In the genomic region with DNA sequence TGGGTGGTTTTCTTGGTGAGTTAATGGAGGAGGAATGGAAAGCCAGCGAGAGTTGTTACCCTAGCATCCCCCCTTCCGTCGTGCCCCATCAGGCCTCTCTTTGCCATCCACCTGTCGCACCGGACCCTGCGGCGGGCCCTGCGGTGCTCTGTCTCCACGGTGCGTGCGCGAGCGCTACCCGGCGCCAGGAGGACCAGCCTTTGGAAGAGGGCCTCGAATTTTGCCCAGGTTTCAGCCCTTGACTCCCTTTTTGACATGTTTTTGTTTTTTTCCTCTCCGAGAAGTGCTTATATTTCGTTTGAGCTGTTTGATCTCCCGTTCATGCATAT, we compare ENCODE assay signal across 8 mouse cellular contexts. TPM values are rescaled to one million over a fixed set of nuclear protein-coding genes. Genes with fewer than 3 reads are reported as not detected.
A peak's percentile ranks its signal among the peaks of the same experiment; 100 is the strongest.
DNase-seq lines count a peak whose midpoint lies in the region; ATAC-seq and TF ChIP-seq lines count a peak whose summit lies in the region.

No protein-coding gene starts in this region.

- peak overlapping the region; percentile 95 for H3K27ac ChIP-seq in testis, adult 2 months (ENCODE audit: control insufficient read depth, insufficient read depth, low read depth, low read length)
- peak overlapping the region; percentile 84 for H3K27ac ChIP-seq in forebrain, embryonic 12.5 days
- H3K27ac ChIP-seq in liver, embryonic 13.5 days: peak overlapping the region; percentile 53
- H3K27ac ChIP-seq in stomach, embryonic 16.5 days (ENCODE audit: low read length): no peak overlapping the region

- DNase-seq in testis, postnatal 10 days (ENCODE audit: low spot score): no peak
- DNase-seq in liver, embryonic 13.5 days: no peak
- no peak for DNase-seq in cerebellum, adult 8-10 months
- no peak for DNase-seq in cerebellum, postnatal 14 days
- no peak for DNase-seq in right cerebral cortex, postnatal 25 days

- peak overlapping the region; percentile 77 for H3K9ac ChIP-seq in forebrain, embryonic 12.5 days
- H3K9ac ChIP-seq in liver, embryonic 13.5 days: peak overlapping the region; percentile 75
- H3K9ac ChIP-seq in stomach, embryonic 16.5 days (ENCODE audit: low read length): peak overlapping the region; percentile 71

- peak overlapping the region; percentile 100 for H3K4me3 ChIP-seq in testis, adult 2 months (ENCODE audit: control insufficient read depth, low read depth, low read length)
- peak overlapping the region; percentile 64 for H3K4me3 ChIP-seq in forebrain, embryonic 12.5 days (replicated peaks)
- peak overlapping the region; percentile 70 for H3K4me3 ChIP-seq in liver, embryonic 13.5 days (replicated peaks)
- peak overlapping the region; percentile 53 for H3K4me3 ChIP-seq in stomach, embryonic 16.5 days (replicated peaks; ENCODE audit: low read length)

- peak overlapping the region; percentile 74 for H3K4me2 ChIP-seq in forebrain, embryonic 12.5 days
- H3K4me2 ChIP-seq in liver, embryonic 13.5 days: peak overlapping the region; percentile 82
- H3K4me2 ChIP-seq in stomach, embryonic 16.5 days (ENCODE audit: low read depth, low read length): peak overlapping the region; percentile 58

- no peak for TF ChIP-seq CTCF in testis, adult 2 months (IDR thresholded peaks at IDR 0.05; ENCODE audit: control insufficient read depth, insufficient read depth, insufficient replicate concordance, low read depth, low read length)

- H3K36me3 ChIP-seq in testis, adult 2 months (ENCODE audit: control insufficient read depth, insufficient read depth, low read length): no peaks in the 10 kb centered on the region
- H3K36me3 ChIP-seq in forebrain, embryonic 12.5 days (replicated peaks): no peaks in the 10 kb centered on the region
- H3K36me3 ChIP-seq in liver, embryonic 13.5 days: no peaks in the 10 kb centered on the region
- no peaks in the 10 kb centered on the region for H3K36me3 ChIP-seq in stomach, embryonic 16.5 days (ENCODE audit: control insufficient read depth, insufficient read depth, low read length)

- no peak for TF ChIP-seq POLR2A in testis, adult 2 months (IDR thresholded peaks at IDR 0.05; ENCODE audit: control insufficient read depth, low read depth, low read length)

- ATAC-seq in forebrain, embryonic 12.5 days (ENCODE audit: low FRiP score): peak; percentile 89
- peak; percentile 91 for ATAC-seq in liver, embryonic 13.5 days (ENCODE audit: low read depth)
- peak; percentile 81 for ATAC-seq in stomach, embryonic 16.5 days (ENCODE audit: insufficient read depth, low FRiP score)

- no peaks in the 10 kb centered on the region for H3K9me3 ChIP-seq in forebrain, embryonic 12.5 days
- no peaks in the 10 kb centered on the region for H3K9me3 ChIP-seq in liver, embryonic 13.5 days (replicated peaks)
- no peaks in the 10 kb centered on the region for H3K9me3 ChIP-seq in stomach, embryonic 16.5 days (replicated peaks; ENCODE audit: control insufficient read depth, low read length)

- H3K27me3 ChIP-seq in testis, adult 2 months (ENCODE audit: control insufficient read depth, insufficient read depth, low read length): no peaks in the 10 kb centered on the region
- H3K27me3 ChIP-seq in forebrain, embryonic 12.5 days: no peaks in the 10 kb centered on the region
- no peaks in the 10 kb centered on the region for H3K27me3 ChIP-seq in liver, embryonic 13.5 days
- no peaks in the 10 kb centered on the region for H3K27me3 ChIP-seq in stomach, embryonic 16.5 days (ENCODE audit: control insufficient read depth, insufficient read depth, low read length)

- no peaks in the 10 kb centered on the region; the same call in 1 of the 2 replicates for H3K4me1 ChIP-seq in testis, adult 2 months (ENCODE audit: control insufficient read depth, insufficient read depth, low read length)
- peaks cover 18% of the 10 kb centered on the region for H3K4me1 ChIP-seq in forebrain, embryonic 12.5 days
- H3K4me1 ChIP-seq in liver, embryonic 13.5 days (replicated peaks): peaks cover 16% of the 10 kb centered on the region
- H3K4me1 ChIP-seq in stomach, embryonic 16.5 days (ENCODE audit: control insufficient read depth, insufficient read depth, low read length): peaks cover 3% of the 10 kb centered on the region

- WGBS in forebrain, embryonic 12.5 days: under 1% methylated on average over 19 of the region's 19 CpGs
- WGBS in liver, embryonic 13.5 days (ENCODE audit: insufficient replicate concordance): under 1% methylated on average over 19 of the region's 19 CpGs
- WGBS in stomach, embryonic 16.5 days: under 1% methylated on average over 19 of the region's 19 CpGs

RNA-seq across cellular contexts. Expression of a gene that starts 0.3 kb away (rescaled TPM):
- polyA plus RNA-seq in testis, adult 2 months (2012; rRNA removed): 17.1 and 20.6 TPM in 2 replicates
- polyA plus RNA-seq in forebrain, embryonic 12.5 days (2016; fragmentation: Nextera tagmentation; extraction: Ambion mirVana): 20.3 and 22.2 TPM in 2 replicates
- polyA plus RNA-seq in liver, embryonic 13.5 days (2015; fragmentation: Nextera tagmentation; extraction: Ambion mirVana): 1.7 and 2.6 TPM in 2 replicates
- polyA plus RNA-seq in stomach, embryonic 16.5 days (2015; fragmentation: Nextera tagmentation; extraction: Ambion mirVana): 7.6 and 8.0 TPM in 2 replicates

RNA-seq across cellular contexts. Expression of a gene that starts 0.6 kb away (rescaled TPM):
- 33.5 and 41.4 TPM in 2 replicates for polyA plus RNA-seq in testis, adult 2 months (2012; rRNA removed)
- 1.3 and 2.3 TPM in 2 replicates for polyA plus RNA-seq in forebrain, embryonic 12.5 days (2016; fragmentation: Nextera tagmentation; extraction: Ambion mirVana)
- not detected in 2 replicates for polyA plus RNA-seq in liver, embryonic 13.5 days (2015; fragmentation: Nextera tagmentation; extraction: Ambion mirVana)
- polyA plus RNA-seq in stomach, embryonic 16.5 days (2015; fragmentation: Nextera tagmentation; extraction: Ambion mirVana): 1.1 and 1.5 TPM in 2 replicates

Comparison
In these comparisons a context has a peak if more than half of its experiments do, and no peak if none do; other contexts are left out.
1. RNA of a gene that starts 0.6 kb away (polyA plus RNA-seq): 33.5 to 41.4 TPM in testis, adult 2 months; 1.3 to 2.3 TPM in forebrain, embryonic 12.5 days, 1.1 to 1.5 TPM in stomach, embryonic 16.5 days and not detected in liver, embryonic 13.5 days; every median in the first group is over 10 times any median in the second.
2. Peak in every context shown above with its lines, with median percentiles within 50 percentile points of each other: H3K4me3 ChIP-seq, ATAC-seq, H3K4me2 ChIP-seq and H3K9ac ChIP-seq.